Mouse (Mus musculus) urinary bladder, adult 2 months (tissue): Measurements from ENCODE around the gene Apopt1. TPM values are rescaled to one million over a fixed set of nuclear protein-coding genes. Genes with fewer than 3 reads are reported as not detected.

ENCODE experiments used
- DNase-seq: peaks from one replicate; pipeline ENCODE4 v3.0.0; 2022; ENCODE audit warnings: low spot score
- polyA plus RNA-seq: library from polyadenylated mRNA; depleted of rRNA; stranded (reverse); fragments of >200 nt; gene quantifications from 2 replicates; pipeline ENCODE4 v1.2.3, GENCODE M21; 2012

Gene Apopt1
- polyA plus RNA-seq, 1 experiment = 50.6 TPM

GRCm38 (mm10) chr12:111680661-111681060, 32.4 kb upstream of the Apopt1 start:
- no peak for DNase-seq

DNA sequence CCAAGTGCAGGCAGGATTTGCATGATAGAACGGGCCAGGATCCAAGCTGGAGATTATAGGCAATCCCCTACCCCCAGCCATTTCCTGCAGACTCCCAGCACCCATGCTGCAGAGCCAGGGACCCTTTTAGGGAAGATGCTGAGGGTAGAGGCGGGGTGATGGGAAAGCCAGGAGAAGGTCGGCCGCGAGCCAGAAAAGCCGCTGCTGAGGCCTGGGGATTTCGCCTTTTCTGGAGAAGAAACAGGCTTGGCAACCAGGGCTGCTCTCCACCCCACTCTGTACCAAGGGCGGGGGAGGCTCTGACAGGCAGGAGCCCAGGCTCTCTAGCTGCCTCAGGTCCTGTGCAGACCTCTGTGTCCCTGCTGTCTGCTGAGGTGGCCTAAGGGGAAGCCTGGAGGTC, 31.8 kb upstream of the Apopt1 start:
- no peak for DNase-seq

- DNase-seq = no peak
These were observed 31.1 kb upstream of the Apopt1 start for GRCm38 (mm10) chr12:111682003-111682402.

DNA sequence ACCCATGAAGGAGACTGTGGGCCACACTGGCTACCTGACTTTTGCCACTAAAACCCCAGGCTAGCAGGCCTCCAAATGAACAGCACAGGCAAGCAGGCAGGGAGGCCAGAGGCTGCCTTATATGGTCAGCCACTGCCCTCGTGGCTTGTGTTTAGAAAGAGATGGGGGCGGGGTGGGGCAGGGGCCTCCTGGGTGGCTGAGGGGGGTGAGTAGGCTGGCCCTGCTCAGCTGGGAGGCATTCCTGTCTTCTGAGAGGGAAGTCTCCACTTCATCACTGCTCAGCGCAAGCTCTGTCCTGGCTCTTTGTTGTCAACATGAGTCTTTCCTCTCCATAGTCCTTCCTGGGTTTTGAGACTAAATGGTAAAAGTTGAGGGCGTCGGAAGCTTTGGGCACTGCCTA, 30.3 kb upstream of the Apopt1 start:
- DNase-seq = no peak

- DNase-seq = no peak
These were observed 26.7 kb upstream of the Apopt1 start for GRCm38 (mm10) chr12:111686390-111686789.

DNA sequence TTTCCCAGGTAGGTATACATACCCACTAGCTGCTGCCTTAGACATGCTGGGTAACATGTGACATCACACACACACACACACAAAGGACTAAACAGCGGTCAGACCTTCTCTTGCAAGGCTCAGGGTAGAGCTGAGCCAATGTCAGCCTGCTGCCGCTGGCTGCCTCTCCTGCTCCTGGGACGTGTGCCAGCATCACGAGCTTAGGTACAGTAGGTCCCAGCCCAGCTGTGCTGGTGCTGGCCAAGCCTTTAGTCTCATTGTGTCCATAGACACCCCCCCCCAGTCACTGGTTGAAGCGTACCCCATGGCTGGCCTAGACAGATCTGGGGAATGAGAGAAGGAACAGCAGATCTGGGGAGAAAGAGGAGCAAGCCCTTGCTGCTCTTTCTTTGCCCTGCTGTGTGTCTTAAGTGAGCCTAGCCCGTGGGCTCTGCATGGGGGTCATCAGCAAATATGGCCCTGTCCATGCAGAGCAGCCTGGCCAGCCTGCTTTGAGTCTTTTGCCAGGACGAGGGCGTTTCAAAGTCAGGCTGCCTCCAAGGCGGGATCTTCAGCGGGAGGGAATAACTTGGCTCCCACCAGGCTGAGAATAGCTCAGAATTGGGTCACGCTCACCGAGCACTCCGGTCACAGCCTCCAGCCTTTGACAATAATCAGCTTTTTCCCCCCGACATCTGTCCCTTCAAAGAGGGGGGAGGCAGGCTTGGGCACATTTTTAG, 25.6 kb upstream of the Apopt1 start:
- no peak for DNase-seq

DNA sequence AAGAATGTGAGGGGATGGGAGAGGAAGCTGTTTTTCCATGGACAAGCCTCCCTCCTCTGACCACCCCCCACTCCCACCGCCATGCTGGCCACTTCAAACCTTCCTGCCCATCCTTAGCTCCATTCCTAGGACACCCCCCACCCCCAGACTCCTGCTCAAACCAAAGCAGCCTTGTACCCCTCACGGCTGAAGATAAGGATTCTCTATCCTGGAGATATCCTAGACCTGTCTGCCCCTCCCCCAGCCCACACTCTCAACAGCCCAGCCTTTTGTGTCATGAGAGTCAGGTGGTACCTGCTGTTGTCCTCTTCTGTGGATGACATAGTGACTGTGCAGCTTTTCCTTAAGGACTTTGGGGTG, 25.0 kb upstream of the Apopt1 start:
- no peak for DNase-seq

GRCm38 (mm10) chr12:111689426-111689825, 23.6 kb upstream of the Apopt1 start:
- no peak for DNase-seq

GRCm38 (mm10) chr12:111691346-111691872, 21.7 kb upstream of the Apopt1 start:
- no peak for DNase-seq

- DNase-seq = no peak
These were observed 20.2 kb upstream of the Apopt1 start for GRCm38 (mm10) chr12:111692899-111693298.

DNA sequence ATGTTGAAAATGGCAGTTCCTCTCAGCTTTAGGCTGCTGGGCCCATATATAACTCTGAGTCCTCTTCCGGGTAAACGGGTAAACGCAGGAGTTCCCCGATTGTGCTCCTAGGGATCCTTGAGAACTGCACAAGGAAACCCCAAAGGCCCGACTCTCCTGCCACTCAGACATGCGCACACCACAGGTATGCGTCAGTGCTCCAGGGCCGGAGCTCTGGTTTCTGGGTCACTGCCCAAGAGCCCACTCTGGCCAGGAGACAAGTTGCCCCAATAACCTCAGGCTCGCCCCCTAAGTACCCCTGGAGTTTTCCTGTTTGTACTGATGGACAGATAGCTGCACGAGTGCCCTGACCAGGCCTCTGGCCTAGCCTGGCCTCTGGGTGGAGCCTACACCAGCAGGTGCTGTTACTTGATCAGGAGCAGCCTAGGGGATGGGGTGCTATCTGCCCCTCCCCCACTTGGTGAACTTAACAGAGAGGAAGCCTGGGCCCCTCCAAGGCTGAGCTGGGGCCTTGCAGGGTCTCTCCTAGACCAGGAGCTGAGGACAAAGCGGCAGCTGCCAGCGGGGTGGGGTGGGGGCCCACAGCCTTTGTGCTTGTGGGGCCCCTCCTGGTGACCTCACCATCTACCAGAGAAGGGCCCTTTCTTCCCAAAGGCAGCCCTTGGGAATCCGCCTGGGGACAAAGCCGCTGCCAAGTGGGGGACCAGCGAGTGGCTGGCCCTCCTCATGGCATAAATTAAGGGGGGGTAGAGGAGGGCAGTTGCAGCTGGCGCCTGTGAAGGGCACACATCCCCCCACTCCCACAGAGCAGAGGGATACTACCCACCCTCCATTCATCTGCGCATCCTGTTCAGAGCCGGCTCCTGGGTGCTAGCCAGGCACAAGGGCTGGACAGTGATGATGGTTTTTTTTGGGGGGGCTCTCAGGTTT, 19.5 kb upstream of the Apopt1 start:
- no peak for DNase-seq

DNA sequence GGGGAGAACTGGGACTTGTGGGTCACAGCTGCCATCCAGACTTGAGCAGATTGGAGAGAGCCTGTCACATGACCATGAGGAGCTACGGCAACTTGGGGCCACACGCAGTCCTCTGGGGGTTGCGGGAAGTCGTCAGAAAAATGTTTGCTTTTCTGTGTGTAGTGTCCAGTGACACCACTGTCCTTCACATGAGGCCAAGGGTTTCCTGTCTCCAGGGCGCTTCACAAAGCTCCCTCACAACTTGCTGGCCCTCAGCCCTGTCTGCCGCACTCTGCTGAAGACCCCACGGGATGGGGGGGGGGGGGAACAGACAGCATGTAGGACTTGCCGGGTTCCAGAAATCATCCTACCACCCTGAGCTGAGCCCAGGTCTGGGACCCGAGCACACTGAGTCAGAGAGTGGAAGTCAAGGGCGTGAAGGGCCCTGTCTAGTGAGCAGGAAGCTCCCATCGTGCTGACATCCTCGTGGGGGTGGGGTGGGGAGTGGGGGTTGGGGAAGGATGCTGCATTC, 18.7 kb upstream of the Apopt1 start:
- DNase-seq = no peak

DNA sequence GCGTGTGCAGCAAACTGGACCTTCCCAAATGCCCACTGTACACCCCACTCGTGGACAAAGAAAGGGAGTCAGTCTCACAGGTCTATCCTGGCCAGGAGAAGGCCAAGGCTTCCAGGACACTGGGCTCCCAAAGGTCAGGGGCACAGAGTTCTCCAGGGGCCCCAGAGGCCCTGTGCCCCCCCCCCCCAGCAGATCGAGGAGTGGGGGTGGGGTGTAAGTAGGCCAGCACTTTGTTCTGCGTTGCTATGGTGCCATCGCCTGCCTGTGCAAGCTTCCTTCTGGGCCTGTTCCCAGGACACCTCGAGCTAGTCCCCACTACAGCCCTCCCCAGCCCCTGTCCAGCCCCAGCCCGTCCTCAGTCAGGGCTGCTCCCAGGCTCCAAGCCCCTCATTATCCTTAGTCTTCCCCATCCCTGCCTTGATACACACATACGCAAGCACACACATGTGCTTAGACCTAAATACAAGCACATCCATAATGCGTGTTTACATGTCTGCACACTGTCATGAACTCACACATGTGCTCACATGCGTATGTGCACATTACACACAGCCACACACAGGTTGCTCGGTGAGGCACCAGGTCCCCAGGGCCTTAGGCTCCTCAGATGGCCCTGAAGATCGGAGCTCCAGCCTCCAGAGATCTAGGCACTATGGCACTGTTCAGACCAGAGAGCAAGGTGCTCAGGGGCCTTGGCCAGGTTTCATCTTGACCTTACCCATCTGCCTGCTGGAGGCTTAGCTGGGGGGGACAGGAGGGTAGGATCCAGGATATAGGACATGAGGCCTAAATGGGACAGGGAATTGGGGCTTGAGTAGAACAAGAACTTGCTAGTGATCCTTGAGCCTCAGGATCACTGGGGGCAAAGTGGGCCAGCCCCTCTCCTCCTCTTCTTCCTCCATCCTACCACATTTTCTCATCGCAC, 17.9 kb upstream of the Apopt1 start:
- no peak for DNase-seq

- DNase-seq = no peak
These were observed 16.8 kb upstream of the Apopt1 start for GRCm38 (mm10) chr12:111696239-111696638.

DNA sequence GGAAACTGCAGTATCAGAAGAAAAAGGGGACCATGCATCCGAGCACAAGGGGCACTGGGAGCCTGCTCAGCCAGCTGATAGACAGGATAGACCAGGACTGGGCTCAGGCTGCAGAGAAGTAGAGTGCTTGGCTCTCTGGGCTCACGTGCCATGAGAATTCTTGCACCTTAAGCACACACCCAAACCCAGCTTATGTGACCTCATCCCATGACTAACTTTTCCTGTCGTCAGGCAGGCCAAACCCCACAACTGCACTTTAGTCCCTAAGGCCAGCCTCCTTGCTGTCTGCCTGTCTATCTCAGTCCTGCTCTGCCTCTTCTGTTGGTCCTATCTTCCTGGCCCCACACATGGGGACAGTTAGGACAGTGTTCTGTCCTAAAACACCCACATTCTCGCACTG, 15.4 kb upstream of the Apopt1 start:
- DNase-seq = no peak

DNA sequence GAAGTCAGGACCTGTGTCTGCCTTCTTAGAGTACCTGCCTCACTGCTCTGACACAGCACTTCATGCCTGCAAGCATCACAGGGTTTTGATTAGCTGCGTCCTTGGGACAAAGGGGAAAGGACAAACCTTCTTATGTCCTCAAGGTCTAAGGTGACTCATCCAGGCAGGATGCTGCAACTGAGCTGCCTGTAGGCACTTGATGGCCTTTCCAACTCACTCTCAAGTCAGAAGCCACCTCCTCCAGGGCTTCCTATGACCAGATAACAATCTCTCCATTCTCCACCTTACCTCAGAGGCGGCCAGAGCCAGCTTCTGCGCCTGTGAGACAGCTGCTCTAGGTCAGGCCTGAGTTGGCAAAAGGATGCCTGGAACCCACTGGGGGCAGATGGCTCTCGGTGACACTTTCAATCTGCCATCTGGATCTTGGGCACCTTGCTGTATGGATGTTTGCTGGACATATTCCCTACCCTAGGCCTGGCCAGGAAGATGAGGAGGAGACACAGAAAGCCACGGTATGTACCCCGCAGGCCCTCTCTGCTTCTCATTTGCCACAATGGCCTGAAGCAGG, 14.6 kb upstream of the Apopt1 start:
- no peak for DNase-seq

GRCm38 (mm10) chr12:111699542-111699941, 13.5 kb upstream of the Apopt1 start:
- no peak for DNase-seq

DNA sequence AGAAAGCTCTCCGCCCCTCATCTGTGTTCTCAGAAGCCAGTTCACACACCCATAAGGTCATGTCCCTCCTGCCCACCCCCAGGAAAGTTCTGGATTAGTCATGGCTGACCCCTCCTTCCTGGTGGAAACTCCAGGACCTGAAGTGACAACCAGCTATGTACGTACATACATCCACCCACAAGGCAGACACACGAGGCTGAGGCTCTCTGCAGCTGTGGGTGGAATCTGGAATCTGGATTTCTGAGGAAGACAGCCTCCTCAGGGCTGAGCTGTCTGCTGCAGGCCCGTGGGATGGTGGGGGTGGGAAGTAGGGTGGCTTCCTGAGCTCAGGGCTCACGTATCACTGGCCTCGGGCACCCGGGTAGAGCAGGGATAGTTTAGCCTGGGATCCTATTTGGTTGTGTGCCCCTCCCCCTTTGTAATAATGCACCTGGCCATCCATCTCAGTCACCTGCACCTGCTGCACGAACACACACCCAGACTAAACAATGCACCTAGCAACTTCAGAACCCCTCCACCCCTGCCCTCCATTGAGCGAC, 12.1 kb upstream of the Apopt1 start:
- DNase-seq = no peak

GRCm38 (mm10) chr12:111703301-111703700, 9.8 kb upstream of the Apopt1 start:
- DNase-seq = no peak

GRCm38 (mm10) chr12:111704609-111705008, 8.5 kb upstream of the Apopt1 start:
- peak; percentile 49 for DNase-seq
